ENCODE assay signal across 8 mouse cellular contexts in genomic region chr19:46471324-46472093, GRCm38 (mm10). TPM values are rescaled to one million over a fixed set of nuclear protein-coding genes. Genes with fewer than 3 reads are reported as not detected.
DNase-seq lines count a peak whose midpoint lies in the region; ATAC-seq lines count a peak whose summit lies in the region.

No protein-coding gene starts in this region.

- H3K9me3 ChIP-seq in lung, embryonic 15.5 days, result no peaks in the 10 kb centered on the region
- no peaks in the 10 kb centered on the region for H3K9me3 ChIP-seq in hindbrain, embryonic 15.5 days
- H3K9me3 ChIP-seq in midbrain, embryonic 15.5 days, result no peaks in the 10 kb centered on the region

- H3K27me3 ChIP-seq in lung, embryonic 15.5 days, result no peaks in the 10 kb centered on the region
- H3K27me3 ChIP-seq in hindbrain, embryonic 15.5 days, result no peaks in the 10 kb centered on the region
- no peaks in the 10 kb centered on the region for H3K27me3 ChIP-seq in midbrain, embryonic 15.5 days (replicated peaks)

- peak overlapping the region; percentile 80 for H3K27ac ChIP-seq in lung, embryonic 15.5 days
- peak overlapping the region; percentile 83 for H3K27ac ChIP-seq in hindbrain, embryonic 15.5 days (replicated peaks)
- H3K27ac ChIP-seq in midbrain, embryonic 15.5 days, result peak overlapping the region; percentile 78

- no peak for DNase-seq in lung, postnatal 36 days
- peak; percentile 64 for DNase-seq in embryo, embryonic 11 days
- no peak for DNase-seq in ovary, adult 18-20 months (ENCODE audit: low spot score)
- no peak for DNase-seq in cerebellum, adult 18-20 months
- no peak for DNase-seq in c-Kit-positive CD71-positive TER-119-positive erythroid progenitor cells, embryonic 14.5 days (ENCODE audit: low spot score)

- H3K9ac ChIP-seq in lung, embryonic 15.5 days, result no peak overlapping the region
- no peak overlapping the region for H3K9ac ChIP-seq in hindbrain, embryonic 15.5 days
- H3K9ac ChIP-seq in midbrain, embryonic 15.5 days, result no peak overlapping the region

- ATAC-seq in lung, embryonic 15.5 days (ENCODE audit: borderline replicate concordance, extremely low read depth, low FRiP score, low TSS enrichment), result peak; percentile 62
- peak; percentile 68 for ATAC-seq in hindbrain, embryonic 15.5 days (ENCODE audit: low FRiP score, low read depth)
- ATAC-seq in midbrain, embryonic 15.5 days (replicated peaks), result peak; percentile 57

- H3K4me1 ChIP-seq in lung, embryonic 15.5 days, result peaks cover 24% of the 10 kb centered on the region
- H3K4me1 ChIP-seq in hindbrain, embryonic 15.5 days (replicated peaks), result peaks cover 29% of the 10 kb centered on the region
- H3K4me1 ChIP-seq in midbrain, embryonic 15.5 days, result peaks cover 29% of the 10 kb centered on the region

- peaks cover 30% of the 10 kb centered on the region; the same call in 1 of the 2 replicates for H3K36me3 ChIP-seq in lung, embryonic 15.5 days
- peaks cover 6% of the 10 kb centered on the region; the same call in 1 of the 2 replicates for H3K36me3 ChIP-seq in hindbrain, embryonic 15.5 days
- H3K36me3 ChIP-seq in midbrain, embryonic 15.5 days (replicated peaks), result no peaks in the 10 kb centered on the region

- no peak overlapping the region; the same call in 1 of the 2 replicates for H3K4me2 ChIP-seq in lung, embryonic 15.5 days
- no peak overlapping the region for H3K4me2 ChIP-seq in hindbrain, embryonic 15.5 days
- no peak overlapping the region for H3K4me2 ChIP-seq in midbrain, embryonic 15.5 days

- WGBS in lung, embryonic 15.5 days, result 11% methylated on average over 10 of the region's 10 CpGs
- WGBS in hindbrain, embryonic 15.5 days, result 21% methylated on average over 10 of the region's 10 CpGs
- 7% methylated on average over 10 of the region's 10 CpGs for WGBS in midbrain, embryonic 15.5 days

- no peak overlapping the region for H3K4me3 ChIP-seq in lung, embryonic 15.5 days
- no peak overlapping the region for H3K4me3 ChIP-seq in hindbrain, embryonic 15.5 days
- no peak overlapping the region for H3K4me3 ChIP-seq in midbrain, embryonic 15.5 days

RNA-seq across cellular contexts. Expression of gene Trim8, which starts 30.0 kb away (rescaled TPM):
- 22.2 and 27.8 TPM in 2 replicates for polyA plus RNA-seq in lung, embryonic 15.5 days (2015; fragmentation: Nextera tagmentation; extraction: Ambion mirVana)
- polyA plus RNA-seq in hindbrain, embryonic 15.5 days (2015; fragmentation: Nextera tagmentation; extraction: Ambion mirVana), result 27.8 and 31.9 TPM in 2 replicates
- polyA plus RNA-seq in midbrain, embryonic 15.5 days (2015; fragmentation: Nextera tagmentation; extraction: Ambion mirVana), result 29.9 and 30.5 TPM in 2 replicates
